Mouse (Mus musculus) small intestine, adult 2 months (tissue): ENCODE measurements at regions not wholly inside any gene's neighbourhood (a gene's known extent, or its start where the extent isn't known, plus 50 kb on each side); places are given as distances from the start of the nearest gene placed in this dataset.

Experiments used
- CTCF ChIP-seq: fragments of 200-500 bp; IDR thresholded peaks from 2 replicates; pipeline ENCODE4 v1.5.1; 2012; ENCODE audit warnings: low read depth, mild to moderate bottlenecking, control low read depth, inconsistent platforms, low read length, moderate library complexity, mixed read lengths; ENCODE audit not compliant: insufficient replicate concordance, insufficient read length; ENCODE audit errors: extremely low read depth
- POLR2A ChIP-seq: fragments of 200-500 bp; IDR thresholded peaks from 2 replicates; pipeline ENCODE4 v1.6.1; 2012; ENCODE audit warnings: low read depth, mild to moderate bottlenecking, control low read depth, inconsistent platforms, low read length, moderate library complexity

DNA sequence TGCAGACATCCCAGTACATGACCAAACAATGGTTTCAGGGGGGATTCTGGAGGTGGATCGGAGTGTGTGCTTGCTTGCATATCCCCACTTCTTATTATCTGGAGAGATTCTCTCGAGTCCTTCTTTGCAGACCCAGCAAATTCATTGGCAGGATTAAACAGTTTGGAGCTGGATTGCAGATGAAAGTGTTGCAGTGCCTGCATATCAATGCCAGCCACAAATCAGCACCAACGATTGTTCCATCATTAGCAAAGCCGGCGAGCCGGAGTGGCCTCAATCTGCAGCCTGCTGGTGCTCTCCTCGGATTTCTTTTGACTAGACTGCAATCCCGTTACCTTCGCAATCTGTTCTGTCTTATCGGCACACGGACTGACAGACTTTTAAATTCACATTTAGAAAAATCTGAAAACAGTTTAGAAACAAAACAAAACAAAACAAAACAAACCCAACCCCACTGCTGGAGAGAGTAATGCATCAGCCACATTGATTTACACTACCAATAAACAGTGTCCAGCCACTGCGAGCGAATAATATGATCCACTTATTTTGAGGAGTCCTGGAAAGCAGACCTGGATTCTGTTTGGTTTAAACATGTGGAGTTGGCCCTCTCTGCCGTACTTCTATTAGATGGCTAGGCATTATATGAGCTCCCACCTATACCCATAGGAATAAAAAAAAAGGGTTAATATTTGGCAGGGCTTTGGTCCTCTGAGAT, 69.9 kb upstream of the Tet2 start:
- TF ChIP-seq CTCF = no peak
- TF ChIP-seq POLR2A = no peak
